Mouse (Mus musculus) testis, adult 2 months (tissue): ENCODE measurements at regions not wholly inside any gene's neighbourhood (a gene's known extent, or its start where the extent isn't known, plus 50 kb on each side); places are given as distances from the start of the nearest gene placed in this dataset.

Experiments used
- H3K27ac ChIP-seq: fragments of 200-500 bp; 2 replicates; pipeline ENCODE4 v1.5.1; 2012; ENCODE audit warnings: low read depth, low read length; ENCODE audit not compliant: control insufficient read depth, insufficient read depth
- H3K27me3 ChIP-seq: fragments of 200-500 bp; 2 replicates; pipeline ENCODE4 v1.6.1; 2012; ENCODE audit warnings: mild to moderate bottlenecking, low read length, moderate library complexity; ENCODE audit not compliant: control insufficient read depth, insufficient read depth
- H3K36me3 ChIP-seq: fragments of 200-500 bp; 2 replicates; pipeline ENCODE4 v1.6.1; 2012; ENCODE audit warnings: mild to moderate bottlenecking, low read length; ENCODE audit not compliant: control insufficient read depth, insufficient read depth
- H3K4me1 ChIP-seq: fragments of 200-500 bp; 2 replicates; pipeline ENCODE4 v1.6.1; 2012; ENCODE audit warnings: low read length; ENCODE audit not compliant: control insufficient read depth, insufficient read depth
- H3K4me3 ChIP-seq: fragments of 200-500 bp; 2 replicates; pipeline ENCODE4 v1.5.1; 2012; ENCODE audit warnings: low read depth, mild to moderate bottlenecking, low read length, moderate library complexity, mixed read lengths; ENCODE audit not compliant: control insufficient read depth
- CTCF ChIP-seq: fragments of 200-500 bp; IDR thresholded peaks from 2 replicates; pipeline ENCODE4 v1.5.1; 2012; ENCODE audit warnings: low read depth, mild to moderate bottlenecking, inconsistent platforms, low read length, moderate library complexity; ENCODE audit not compliant: control insufficient read depth, insufficient read depth, insufficient replicate concordance
- POLR2A ChIP-seq: fragments of 200-500 bp; IDR thresholded peaks from 2 replicates; pipeline ENCODE4 v1.6.1; 2012; ENCODE audit warnings: low read depth, mild to moderate bottlenecking, inconsistent platforms, low read length, moderate library complexity; ENCODE audit not compliant: control insufficient read depth

DNA sequence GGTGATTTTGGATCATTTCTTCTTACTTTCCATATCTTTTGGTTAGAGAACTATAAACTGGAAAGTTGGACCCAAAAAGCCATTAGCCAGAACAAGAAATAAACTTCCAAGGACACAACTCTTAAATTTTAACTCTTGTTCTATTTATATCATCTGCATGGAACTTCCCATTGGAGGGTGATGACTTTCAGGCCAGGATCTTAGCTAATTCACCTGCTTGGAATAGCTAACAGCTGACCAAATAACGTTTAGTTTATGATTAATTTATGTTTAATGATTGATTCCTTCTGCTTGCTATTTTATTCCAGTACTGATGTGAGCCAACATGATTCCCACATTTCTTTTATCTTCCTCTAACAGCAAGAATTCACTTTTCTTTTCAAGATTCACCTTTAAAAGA, 119.7 kb downstream of the Alg10b start:
- Histone ChIP-seq H3K4me3 (no peak overlapping the region), H3K27me3 (no peaks in the 10 kb centered on the region), H3K4me1 (peaks cover 9% of the 10 kb centered on the region), H3K27ac (no peak overlapping the region), H3K36me3 (no peaks in the 10 kb centered on the region)
- TF ChIP-seq POLR2A (no peak), CTCF (no peak)

DNA sequence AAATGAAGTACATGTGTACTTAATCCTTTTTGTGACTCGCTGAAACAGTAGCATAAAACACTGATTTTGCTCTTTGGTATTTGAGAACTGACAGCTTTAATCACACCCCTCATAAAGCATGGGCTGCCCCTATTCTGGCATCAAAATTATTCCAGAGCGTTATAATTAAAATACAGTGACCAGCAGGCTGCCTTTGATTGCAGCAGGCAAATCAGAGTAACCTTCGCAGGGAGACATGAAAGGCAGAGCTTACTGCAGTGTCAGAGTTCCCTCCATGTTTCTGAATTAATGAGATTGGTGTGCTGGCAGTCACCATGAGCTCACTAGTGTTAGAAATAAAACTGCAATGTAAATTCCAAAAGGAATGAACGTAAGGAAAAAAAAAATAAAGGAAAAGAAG, 120.8 kb downstream of the Alg10b start:
- H3K4me1 ChIP-seq, result peaks cover 9% of the 10 kb centered on the region

DNA sequence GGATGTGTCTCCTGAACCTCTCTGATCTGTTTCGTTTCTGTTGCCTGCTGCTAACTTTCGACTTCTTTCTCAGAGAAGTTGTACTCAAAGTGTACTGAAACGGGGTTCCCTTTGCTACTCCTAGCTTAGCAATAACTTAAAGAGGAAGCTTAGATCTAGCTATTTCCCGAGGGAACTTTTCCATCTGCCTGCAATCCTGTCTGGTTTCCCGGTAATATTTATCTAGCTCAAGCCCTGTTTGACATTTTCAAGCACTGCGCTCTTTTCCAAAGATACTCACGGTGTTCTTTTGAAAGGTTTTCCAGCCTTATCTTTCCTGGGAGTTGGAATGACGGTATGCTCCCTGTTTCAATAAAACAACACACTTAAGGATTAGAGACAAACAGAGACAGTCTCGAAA, 122.1 kb downstream of the Alg10b start:
- TF ChIP-seq CTCF (no peak), POLR2A (no peak)
- Histone ChIP-seq H3K36me3 (no peaks in the 10 kb centered on the region), H3K4me1 (peaks cover 9% of the 10 kb centered on the region), H3K27me3 (no peaks in the 10 kb centered on the region), H3K4me3 (peak overlapping the region; percentile 30), H3K27ac (peak overlapping the region; percentile 80)

More for the DNA sequence above, 120.8 kb downstream of the Alg10b start:
- Histone ChIP-seq H3K4me3 (no peak overlapping the region), H3K27me3 (no peaks in the 10 kb centered on the region), H3K36me3 (no peaks in the 10 kb centered on the region), H3K27ac (no peak overlapping the region)
- TF ChIP-seq CTCF (no peak), POLR2A (no peak)

DNA sequence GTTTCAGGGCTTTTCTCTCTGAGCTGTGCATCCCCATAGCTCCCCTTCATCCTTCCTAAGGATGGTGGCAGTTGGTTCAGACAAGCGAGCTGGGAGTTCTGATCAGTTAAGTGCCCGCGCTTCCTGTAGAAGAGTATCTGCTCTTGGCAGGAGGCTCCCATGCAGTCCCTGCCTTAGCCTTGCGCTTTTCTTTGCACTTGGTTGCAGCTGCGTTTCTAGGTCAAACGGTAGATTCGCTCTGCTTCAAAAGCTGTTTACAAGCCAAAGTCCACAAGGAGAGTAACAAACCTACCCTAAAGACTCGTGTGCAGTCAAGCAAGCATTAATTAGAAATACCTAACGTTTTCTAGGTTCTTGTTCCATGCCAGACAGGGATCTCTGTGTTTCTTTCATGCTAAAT, 122.6 kb downstream of the Alg10b start:
- 0 out of 2 replicates have a peak, but pooled peaks have one; percentile 15 for TF ChIP-seq POLR2A
- no peak for TF ChIP-seq CTCF
- Histone ChIP-seq H3K27ac (peak overlapping the region; percentile 80), H3K4me1 (peaks cover 9% of the 10 kb centered on the region), H3K4me3 (peak overlapping the region; percentile 30), H3K27me3 (no peaks in the 10 kb centered on the region), H3K36me3 (no peaks in the 10 kb centered on the region)

DNA sequence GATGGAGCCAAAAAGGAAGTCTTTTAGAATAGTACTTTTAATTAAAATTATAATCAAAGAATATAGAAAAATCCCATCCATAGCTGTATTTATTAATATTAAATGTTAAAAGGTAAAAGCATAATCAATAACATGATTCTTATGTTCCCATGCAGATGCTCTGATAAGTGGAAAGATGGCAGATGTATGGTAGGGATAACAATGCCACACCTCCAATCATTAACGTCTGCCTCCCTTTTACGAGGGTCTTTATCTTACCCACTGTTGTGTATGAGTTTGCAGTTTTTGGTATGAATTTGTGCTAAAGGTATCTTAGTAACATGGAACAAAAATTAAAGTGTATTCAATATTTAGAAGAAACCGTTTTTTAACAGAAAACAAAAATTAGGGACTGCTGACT, 127.8 kb downstream of the Alg10b start:
- Histone ChIP-seq H3K4me1 (peaks cover 5% of the 10 kb centered on the region), H3K36me3 (no peaks in the 10 kb centered on the region), H3K27me3 (no peaks in the 10 kb centered on the region), H3K27ac (no peak overlapping the region), H3K4me3 (no peak overlapping the region)
- TF ChIP-seq POLR2A (no peak), CTCF (no peak)

DNA sequence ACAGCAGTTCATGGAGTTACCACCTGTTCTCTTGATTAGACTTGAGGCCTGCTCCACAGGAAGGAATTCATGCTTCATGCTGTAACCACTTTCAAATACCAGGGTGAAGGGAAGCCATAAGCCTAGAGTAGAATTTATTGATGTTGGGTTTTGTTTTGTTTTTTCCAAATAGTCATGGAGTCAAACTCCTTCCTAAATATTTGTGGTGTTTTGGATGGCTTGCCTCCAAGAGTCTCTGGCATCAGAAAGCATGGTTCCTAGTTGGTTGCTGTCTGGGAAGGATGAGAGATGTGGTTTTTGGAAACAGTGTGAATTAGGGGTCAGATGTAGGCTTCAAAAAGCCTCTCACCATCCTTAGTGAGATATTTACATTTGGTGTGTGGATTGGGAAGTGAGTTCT, 141.5 kb downstream of the Alg10b start:
- no peaks in the 10 kb centered on the region for H3K4me1 ChIP-seq
- no peak overlapping the region for H3K27ac ChIP-seq
- H3K27me3 ChIP-seq, result no peaks in the 10 kb centered on the region
- no peak overlapping the region for H3K4me3 ChIP-seq
- TF ChIP-seq CTCF (no peak), POLR2A (no peak)
- H3K36me3 ChIP-seq, result no peaks in the 10 kb centered on the region

DNA sequence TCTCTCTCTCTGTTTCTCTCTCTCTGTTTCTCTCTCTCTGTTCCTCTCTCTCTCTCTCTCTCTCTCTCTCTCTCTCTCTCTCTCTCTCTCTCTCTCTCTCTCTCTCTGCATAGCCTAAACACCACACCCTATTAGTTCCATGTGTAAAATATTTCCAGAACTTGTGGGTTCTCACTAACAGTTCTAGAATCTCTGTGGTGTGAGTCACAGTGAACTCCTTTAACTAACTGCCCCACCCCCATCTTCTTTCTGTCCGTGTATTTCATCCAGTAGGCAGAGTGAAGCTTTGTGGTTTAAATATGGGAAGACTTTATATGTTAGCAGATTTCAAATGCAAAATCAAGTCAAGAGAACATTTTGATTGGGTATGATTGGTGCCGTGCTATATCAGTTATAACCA, 153.8 kb downstream of the Alg10b start:
- TF ChIP-seq CTCF (no peak), POLR2A (no peak)
- Histone ChIP-seq H3K27me3 (no peaks in the 10 kb centered on the region), H3K4me3 (no peak overlapping the region), H3K27ac (no peak overlapping the region), H3K4me1 (no peaks in the 10 kb centered on the region), H3K36me3 (no peaks in the 10 kb centered on the region)

DNA sequence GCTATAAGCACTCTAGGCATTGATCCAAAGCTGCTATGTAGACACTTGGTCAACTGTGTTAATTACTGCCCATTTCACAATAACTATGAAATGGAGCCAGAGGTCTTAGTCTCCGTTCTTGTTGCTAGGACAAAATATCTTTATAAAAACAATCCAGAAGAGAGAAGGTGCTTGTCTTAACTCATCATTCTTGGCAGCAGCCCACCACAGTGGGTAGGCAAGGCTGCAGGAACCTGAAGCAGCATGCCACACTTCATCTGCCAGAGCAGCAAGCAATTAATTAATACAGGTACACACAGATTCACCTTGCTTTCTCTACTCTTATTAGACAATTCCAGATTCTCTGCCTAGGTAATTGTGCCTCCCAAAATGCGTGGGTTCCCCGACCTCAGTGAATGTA, 172.8 kb downstream of the Alg10b start:
- TF ChIP-seq CTCF (no peak), POLR2A (no peak)
- Histone ChIP-seq H3K27me3 (no peaks in the 10 kb centered on the region), H3K4me1 (no peaks in the 10 kb centered on the region)

More for the DNA sequence above, 172.8 kb downstream of the Alg10b start:
- Histone ChIP-seq H3K36me3 (no peaks in the 10 kb centered on the region), H3K27ac (no peak overlapping the region), H3K4me3 (no peak overlapping the region)
